Mouse (Mus musculus) intestine, embryonic 15.5 days (tissue): ENCODE measurements around the gene Ttc23. TPM values are rescaled to one million over a fixed set of nuclear protein-coding genes. Genes with fewer than 3 reads are reported as not detected.

Source experiments
- ATAC-seq: fragments of 200-750 bp; cut with Nextera tagmentation; 2 replicates; pipeline ENCODE4 v1.8.0; 2017; ENCODE audit warnings: moderate TSS enrichment, moderate library complexity
- H3K27ac ChIP-seq: fragments of 300-500 bp; sonication (generic); 2 replicates; pipeline ENCODE4 v1.5.1; 2015; ENCODE audit warnings: mild to moderate bottlenecking, inconsistent platforms
- H3K27me3 ChIP-seq: fragments of 300-500 bp; sonication (generic); replicated peaks from 2 replicates; pipeline ENCODE4 v1.6.1; 2015; ENCODE audit warnings: inconsistent platforms
- H3K36me3 ChIP-seq: fragments of 300-500 bp; sonication (generic); 2 replicates; pipeline ENCODE4 v1.6.1; 2015; ENCODE audit warnings: inconsistent platforms
- H3K4me1 ChIP-seq: fragments of 300-500 bp; sonication (generic); replicated peaks from 2 replicates; pipeline ENCODE4 v1.6.1; 2015; ENCODE audit warnings: inconsistent platforms
- H3K4me2 ChIP-seq: fragments of 300-500 bp; sonication (generic); replicated peaks from 2 replicates; pipeline ENCODE4 v1.6.1; 2015; ENCODE audit warnings: mild to moderate bottlenecking, inconsistent platforms
- H3K4me3 ChIP-seq: fragments of 300-500 bp; sonication (generic); replicated peaks from 2 replicates; pipeline ENCODE4 v1.5.1; 2015; ENCODE audit warnings: inconsistent platforms
- H3K9ac ChIP-seq: fragments of 300-500 bp; sonication (generic); 2 replicates; pipeline ENCODE4 v1.6.1; 2015; ENCODE audit warnings: inconsistent platforms
- H3K9me3 ChIP-seq: fragments of 300-500 bp; sonication (generic); 2 replicates; pipeline ENCODE4 v1.6.1; 2016; ENCODE audit warnings: inconsistent platforms
- WGBS: fragments of 180-500 bp; shearing (Covaris S2); methylation state at CpG from one replicate; pipeline ENCODE4 v1.1.7; 2015; 5-methylcytosine and 5-hydroxymethylcytosine counted together
- polyA plus RNA-seq: library from polyadenylated mRNA; unstranded; fragments of >200 nt; fragmentation: Nextera tagmentation; extraction: Ambion mirVana; gene quantifications from 2 replicates; pipeline ENCODE4 v1.2.1, GENCODE M21; 2015

Ttc23 gene
- polyA plus RNA-seq, 1 experiment from 2014 or later = 20.9 TPM

GRCm38 (mm10) chr7:67686545-67686944, 39.3 kb downstream of the Ttc23 start:
- Histone ChIP-seq H3K4me1 (no peaks in the 10 kb centered on the region), H3K4me3 (no peak overlapping the region), H3K9ac (no peak overlapping the region), H3K27ac (no peak overlapping the region), H3K4me2 (no peak overlapping the region), H3K36me3 (no peaks in the 10 kb centered on the region), H3K27me3 (no peaks in the 10 kb centered on the region), H3K9me3 (no peaks in the 10 kb centered on the region)
- WGBS = 94% methylated on average over 3 of the region's 3 CpGs
- no peak for ATAC-seq

DNA sequence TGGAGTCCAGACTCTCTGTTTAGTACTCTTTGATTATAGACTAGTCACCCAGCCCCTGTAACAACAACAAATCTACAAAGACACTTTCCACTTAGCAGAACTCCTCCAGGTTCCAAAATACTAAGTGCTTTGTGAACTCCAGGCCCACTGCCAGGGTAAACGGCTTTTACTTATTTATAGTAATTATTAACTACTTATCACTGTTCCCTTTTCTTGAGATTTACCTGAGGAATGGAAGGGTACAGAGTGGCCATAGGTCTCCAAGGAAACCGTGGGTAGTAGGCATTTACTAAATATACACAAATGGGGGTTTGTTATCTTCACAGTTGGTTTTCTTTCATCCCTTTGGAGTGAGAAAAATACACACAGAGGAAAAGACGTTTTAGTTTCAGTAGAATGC, 41.1 kb downstream of the Ttc23 start:
- H3K9me3 ChIP-seq = no peaks in the 10 kb centered on the region
- H3K27me3 ChIP-seq = no peaks in the 10 kb centered on the region
- no peak overlapping the region for H3K4me3 ChIP-seq
- H3K36me3 ChIP-seq = no peaks in the 10 kb centered on the region
- WGBS = 22% methylated on average over 3 of the region's 3 CpGs
- H3K4me1 ChIP-seq = no peaks in the 10 kb centered on the region
- H3K4me2 ChIP-seq = no peak overlapping the region
- H3K27ac ChIP-seq = no peak overlapping the region
- no peak overlapping the region for H3K9ac ChIP-seq
- peak; percentile 76 for ATAC-seq

DNA sequence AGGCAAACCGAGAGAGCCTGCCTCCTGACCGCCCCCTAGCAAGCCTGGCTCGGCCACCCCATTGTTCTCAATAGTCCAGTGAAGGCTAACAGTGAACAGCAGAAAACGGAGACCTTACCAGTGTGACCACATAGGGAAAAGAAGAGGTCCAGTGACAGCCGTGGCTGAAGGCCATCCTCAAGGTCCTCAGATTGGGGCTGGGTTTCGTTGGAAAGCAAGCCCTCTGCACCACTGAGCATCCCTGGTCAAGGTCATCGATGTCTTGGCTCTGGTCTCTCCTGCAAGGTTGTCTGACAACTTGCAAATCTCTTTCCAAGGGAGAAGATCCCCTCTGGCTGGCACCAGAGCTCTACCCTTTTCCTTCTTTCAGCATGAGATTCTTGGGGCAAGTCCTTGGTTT, 42.6 kb downstream of the Ttc23 start:
- Histone ChIP-seq H3K9me3 (no peaks in the 10 kb centered on the region), H3K27me3 (no peaks in the 10 kb centered on the region), H3K9ac (no peak overlapping the region), H3K4me2 (no peak overlapping the region), H3K4me1 (no peaks in the 10 kb centered on the region), H3K27ac (no peak overlapping the region), H3K36me3 (no peaks in the 10 kb centered on the region), H3K4me3 (no peak overlapping the region)
- 85% methylated on average over 7 of the region's 7 CpGs for WGBS
- no peak for ATAC-seq

DNA sequence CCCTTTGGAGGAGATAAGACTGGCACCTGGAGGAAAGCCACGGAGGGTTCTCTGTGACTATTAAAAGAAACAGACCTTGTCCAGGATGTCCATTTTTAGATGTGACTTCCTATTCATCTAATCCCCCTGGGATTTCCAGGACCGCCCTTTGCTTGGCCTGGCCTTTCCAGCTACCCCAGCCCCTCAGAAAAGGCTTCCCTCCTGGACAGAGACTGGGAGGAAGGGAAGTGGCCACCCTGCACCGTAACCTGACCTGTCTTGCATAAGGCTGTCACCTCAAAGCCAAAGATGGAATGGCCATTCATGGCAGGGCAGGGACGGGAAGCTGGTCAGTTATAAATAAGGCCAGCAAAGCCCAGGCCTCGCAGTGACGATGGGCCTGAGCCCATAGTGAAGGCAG, 43.8 kb downstream of the Ttc23 start:
- Histone ChIP-seq H3K27ac (no peak overlapping the region), H3K9ac (no peak overlapping the region), H3K9me3 (no peaks in the 10 kb centered on the region), H3K36me3 (no peaks in the 10 kb centered on the region), H3K4me2 (no peak overlapping the region), H3K4me3 (no peak overlapping the region), H3K27me3 (no peaks in the 10 kb centered on the region), H3K4me1 (no peaks in the 10 kb centered on the region)
- 69% methylated on average over 6 of the region's 6 CpGs for WGBS
- no peak for ATAC-seq

DNA sequence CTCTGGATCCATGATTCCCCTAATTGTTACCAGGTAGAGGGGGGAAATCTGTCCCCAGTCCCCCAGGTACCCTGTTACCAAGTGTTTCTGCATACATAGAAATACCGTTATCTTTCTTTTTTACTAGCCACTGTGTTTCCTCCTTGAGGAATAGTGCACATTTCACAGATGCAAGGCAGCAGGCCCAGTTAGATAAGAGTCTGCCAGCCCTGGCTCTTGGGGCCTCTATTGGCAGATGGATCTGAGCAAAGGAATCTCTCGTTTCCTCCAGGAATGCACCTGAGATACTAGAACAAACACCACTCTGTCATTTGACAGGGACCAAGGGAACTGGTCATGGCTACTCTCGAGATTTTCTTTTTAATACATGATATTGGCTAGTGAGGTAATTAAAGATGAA, 44.9 kb downstream of the Ttc23 start:
- ATAC-seq = no peak
- H3K4me2 ChIP-seq = no peak overlapping the region
- 60% methylated on average over 3 of the region's 3 CpGs for WGBS

DNA sequence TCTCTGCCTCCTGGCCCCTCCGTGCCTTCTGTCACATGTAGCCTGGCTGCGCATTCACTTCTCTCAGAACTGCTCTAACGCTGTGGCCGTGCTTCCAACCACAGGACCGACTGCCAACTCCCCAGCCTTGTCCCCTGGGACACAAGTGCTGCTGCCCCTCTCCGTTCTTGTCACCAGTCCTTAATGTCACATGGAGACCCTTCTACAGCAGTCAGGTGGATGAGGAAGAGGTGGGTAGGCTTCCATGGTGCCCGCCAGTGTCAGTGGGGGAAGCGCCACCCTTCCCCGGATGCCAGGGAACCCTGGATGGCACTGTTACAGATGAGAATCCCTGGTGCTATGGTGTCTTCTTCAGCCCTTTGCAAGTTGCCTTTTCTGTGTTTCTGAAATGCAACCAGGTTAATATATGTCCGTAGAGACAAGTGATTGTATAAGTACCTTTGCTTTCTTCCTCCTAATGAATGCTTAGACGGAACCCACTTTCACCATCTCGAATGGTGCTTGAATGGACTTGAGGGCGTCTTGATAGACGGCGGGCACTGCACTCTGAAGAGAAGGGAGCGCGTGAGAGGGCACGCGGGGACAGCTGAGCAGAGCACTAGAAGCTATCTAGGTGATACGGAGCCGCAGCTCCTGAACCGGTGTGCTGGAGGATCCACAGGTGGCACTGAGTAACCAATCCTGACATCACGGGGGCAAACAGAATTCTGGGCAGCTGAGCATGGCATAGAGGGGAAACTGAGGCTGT, 45.8 kb downstream of the Ttc23 start:
- H3K4me1 ChIP-seq = no peaks in the 10 kb centered on the region
- no peak overlapping the region for H3K27ac ChIP-seq
- WGBS = 92% methylated on average over 23 of the region's 23 CpGs
- no peak overlapping the region for H3K4me3 ChIP-seq
- H3K9me3 ChIP-seq = no peaks in the 10 kb centered on the region
- no peak for ATAC-seq
- H3K9ac ChIP-seq = no peak overlapping the region
- no peak overlapping the region for H3K4me2 ChIP-seq
- H3K27me3 ChIP-seq = no peaks in the 10 kb centered on the region
- no peaks in the 10 kb centered on the region for H3K36me3 ChIP-seq

More for the DNA sequence above, 44.9 kb downstream of the Ttc23 start:
- no peak overlapping the region for H3K4me3 ChIP-seq
- H3K9me3 ChIP-seq = no peaks in the 10 kb centered on the region
- H3K36me3 ChIP-seq = no peaks in the 10 kb centered on the region
- H3K4me1 ChIP-seq = no peaks in the 10 kb centered on the region
- no peak overlapping the region for H3K9ac ChIP-seq
- H3K27me3 ChIP-seq = no peaks in the 10 kb centered on the region
- H3K27ac ChIP-seq = no peak overlapping the region

- Histone ChIP-seq H3K9me3 (no peaks in the 10 kb centered on the region), H3K4me1 (0 out of 2 replicates have a peak, but pooled peaks cover 3% of the 10 kb centered on the region), H3K4me3 (no peak overlapping the region), H3K9ac (no peak overlapping the region), H3K36me3 (no peaks in the 10 kb centered on the region), H3K27me3 (no peaks in the 10 kb centered on the region), H3K4me2 (no peak overlapping the region), H3K27ac (no peak overlapping the region)
- 72% methylated on average over 7 of the region's 7 CpGs for WGBS
- ATAC-seq = no peak
Measured at GRCm38 (mm10) chr7:67695906-67696305, 48.7 kb downstream of the Ttc23 start.

GRCm38 (mm10) chr7:67697892-67698630, 50.9 kb downstream of the Ttc23 start:
- H3K4me3 ChIP-seq = no peak overlapping the region
- H3K4me2 ChIP-seq = no peak overlapping the region
- H3K9me3 ChIP-seq = no peaks in the 10 kb centered on the region
- no peak overlapping the region for H3K9ac ChIP-seq
- H3K27ac ChIP-seq = no peak overlapping the region
- H3K36me3 ChIP-seq = no peaks in the 10 kb centered on the region
- ATAC-seq = no peak
- 0 out of 2 replicates have a peak, but pooled peaks cover 3% of the 10 kb centered on the region for H3K4me1 ChIP-seq
- H3K27me3 ChIP-seq = no peaks in the 10 kb centered on the region
- 84% methylated on average over 28 of the region's 28 CpGs for WGBS

- Histone ChIP-seq H3K27me3 (no peaks in the 10 kb centered on the region), H3K4me3 (no peak overlapping the region), H3K9ac (no peak overlapping the region), H3K4me2 (no peak overlapping the region), H3K36me3 (no peaks in the 10 kb centered on the region), H3K9me3 (no peaks in the 10 kb centered on the region), H3K4me1 (0 out of 2 replicates have a peak, but pooled peaks cover 3% of the 10 kb centered on the region), H3K27ac (no peak overlapping the region)
- no peak for ATAC-seq
- WGBS = 83% methylated on average over 4 of the region's 4 CpGs
Measured at GRCm38 (mm10) chr7:67699301-67699700, 52.1 kb downstream of the Ttc23 start.

- H3K27me3 ChIP-seq = no peaks in the 10 kb centered on the region
- H3K9me3 ChIP-seq = no peaks in the 10 kb centered on the region
- H3K4me3 ChIP-seq = no peak overlapping the region
- no peaks in the 10 kb centered on the region for H3K36me3 ChIP-seq
- H3K4me2 ChIP-seq = no peak overlapping the region
- H3K4me1 ChIP-seq = 0 out of 2 replicates have a peak, but pooled peaks cover 3% of the 10 kb centered on the region
- H3K27ac ChIP-seq = peak overlapping the region; percentile 67
- H3K9ac ChIP-seq = no peak overlapping the region
- ATAC-seq = peak; percentile 58
Measured at GRCm38 (mm10) chr7:67700846-67701245, 53.6 kb downstream of the Ttc23 start.

DNA sequence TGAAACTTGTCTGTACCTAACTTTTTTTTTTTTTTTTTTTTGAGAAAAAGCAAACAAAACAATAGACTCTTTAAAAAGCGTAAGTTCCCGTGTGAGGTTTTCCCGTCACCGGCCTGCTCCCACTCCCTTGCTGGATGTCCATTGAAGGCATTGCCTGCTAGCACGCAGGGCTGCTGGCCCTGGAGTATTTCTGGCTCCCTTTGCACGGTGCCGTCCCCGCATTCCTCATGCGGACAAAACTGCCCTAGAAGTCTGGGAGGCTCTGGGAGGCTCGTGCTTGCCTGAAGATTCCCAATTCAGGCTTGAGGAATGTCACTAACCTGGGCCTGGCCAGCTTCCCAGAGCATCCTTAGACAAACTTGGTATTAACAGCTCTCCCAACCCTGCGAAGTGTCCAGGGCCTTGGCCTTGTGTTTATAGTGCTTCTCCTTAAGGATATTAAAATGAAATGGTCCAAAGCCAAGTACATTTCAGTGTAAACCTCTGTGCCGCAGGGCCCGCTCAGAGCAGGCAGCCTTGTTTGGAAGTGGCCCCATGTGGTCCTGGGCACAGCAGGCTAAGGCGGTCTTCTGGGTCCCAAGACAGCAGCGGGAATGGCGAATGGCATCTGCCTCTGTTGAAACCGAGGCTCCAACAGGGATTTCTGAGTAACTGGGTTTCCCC, 54.2 kb downstream of the Ttc23 start:
- 62% methylated on average over 17 of the region's 17 CpGs for WGBS
- no peaks in the 10 kb centered on the region for H3K9me3 ChIP-seq
- H3K4me2 ChIP-seq = no peak overlapping the region
- no peak overlapping the region for H3K9ac ChIP-seq
- H3K27me3 ChIP-seq = no peaks in the 10 kb centered on the region
- peak; percentile 50 for ATAC-seq
- H3K4me1 ChIP-seq = 0 out of 2 replicates have a peak, but pooled peaks cover 3% of the 10 kb centered on the region
- no peaks in the 10 kb centered on the region for H3K36me3 ChIP-seq
- H3K4me3 ChIP-seq = no peak overlapping the region
- peak overlapping the region; percentile 68 for H3K27ac ChIP-seq

DNA sequence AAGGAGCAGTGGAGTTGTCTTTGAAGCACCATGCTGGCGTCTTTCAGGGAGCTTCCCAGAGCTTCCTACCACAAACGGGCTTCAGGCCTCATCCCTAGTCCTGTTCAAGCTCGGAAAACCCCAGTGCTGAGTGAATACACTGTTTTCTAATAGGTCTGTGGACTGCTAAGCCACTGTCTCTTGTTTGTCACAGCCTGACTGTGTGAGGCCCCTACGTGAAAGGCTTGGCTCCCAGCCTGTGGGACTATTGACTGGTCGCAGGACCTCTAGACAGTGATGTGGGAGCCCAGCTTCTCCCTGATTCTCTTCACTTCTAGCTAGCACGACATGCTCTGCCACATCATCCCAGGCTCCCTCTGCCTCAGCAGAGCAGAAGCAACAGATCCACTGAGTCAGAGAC, 61.0 kb downstream of the Ttc23 start:
- no peak overlapping the region for H3K9ac ChIP-seq
- no peak overlapping the region for H3K4me3 ChIP-seq
- no peaks in the 10 kb centered on the region for H3K27me3 ChIP-seq
- no peak overlapping the region for H3K27ac ChIP-seq
- H3K4me2 ChIP-seq = no peak overlapping the region
- no peak for ATAC-seq
- WGBS = 83% methylated on average over 6 of the region's 6 CpGs
- no peaks in the 10 kb centered on the region; the same call in 1 of the 2 replicates for H3K4me1 ChIP-seq
- no peaks in the 10 kb centered on the region for H3K9me3 ChIP-seq
- peaks cover 7% of the 10 kb centered on the region for H3K36me3 ChIP-seq
